Mouse (Mus musculus) thymus, adult 2 months (tissue): ENCODE results near the gene Numa1. TPM values are rescaled to one million over a fixed set of nuclear protein-coding genes. Genes with fewer than 3 reads are reported as not detected.
"Not testable (repeated sequence)": the region's sequence is repeated elsewhere in the genome, so short reads cannot be mapped to it uniquely, and the experiment has no call there.

Experiments
- DNase-seq: peaks from one replicate; pipeline ENCODE4 v3.0.0; 2021
- H3K27ac ChIP-seq: fragments of 200-500 bp; 2 replicates; pipeline ENCODE4 v1.5.1; 2012; ENCODE audit warnings: low read length, control low read depth; ENCODE audit not compliant: control insufficient read depth, insufficient read depth
- H3K27me3 ChIP-seq: fragments of 200-500 bp; 2 replicates; pipeline ENCODE4 v1.6.1; 2012; ENCODE audit warnings: mild to moderate bottlenecking, low read length, moderate library complexity, mixed read lengths; ENCODE audit not compliant: control insufficient read depth, insufficient read depth
- H3K36me3 ChIP-seq: fragments of 200-500 bp; 2 replicates; pipeline ENCODE4 v1.6.1; 2012; ENCODE audit warnings: mild to moderate bottlenecking, low read length, moderate library complexity; ENCODE audit not compliant: control insufficient read depth, insufficient read depth
- H3K4me1 ChIP-seq: fragments of 200-500 bp; replicated peaks from 2 replicates; pipeline ENCODE4 v1.6.1; 2012; ENCODE audit warnings: low read length; ENCODE audit not compliant: control insufficient read depth, insufficient read depth
- H3K4me3 ChIP-seq: fragments of 200-500 bp; 2 replicates; pipeline ENCODE4 v1.5.1; 2012; ENCODE audit warnings: mild to moderate bottlenecking, low read length, control low read depth, moderate library complexity; ENCODE audit not compliant: control insufficient read depth, insufficient read depth
- CTCF ChIP-seq: fragments of 200-500 bp; IDR thresholded peaks from 2 replicates; pipeline ENCODE4 v1.5.1; 2012; ENCODE audit warnings: mild to moderate bottlenecking, control low read depth, low read length, moderate library complexity, borderline replicate concordance; ENCODE audit not compliant: control insufficient read depth, poor library complexity, insufficient read depth; ENCODE audit errors: extremely low read depth
- POLR2A ChIP-seq: fragments of 200-500 bp; IDR thresholded peaks from 2 replicates; pipeline ENCODE4 v1.6.1; 2012; ENCODE audit warnings: mild to moderate bottlenecking, low read length, control low read depth, moderate library complexity; ENCODE audit not compliant: control insufficient read depth, poor library complexity, insufficient read depth; ENCODE audit errors: extremely low read depth
- WGBS: fragments of 180-500 bp; shearing (Covaris S2); methylation state at CpG from one replicate; pipeline ENCODE4 v1.1.7; 2018; 5-methylcytosine and 5-hydroxymethylcytosine counted together
- polyA plus RNA-seq: library from polyadenylated mRNA; depleted of rRNA; stranded (reverse); fragments of >200 nt; gene quantifications from 2 replicates; pipeline ENCODE4 v1.2.3, GENCODE M21; 2012; rRNA removed

The Numa1 gene
- polyA plus RNA-seq, 1 experiment: 166 TPM

DNA sequence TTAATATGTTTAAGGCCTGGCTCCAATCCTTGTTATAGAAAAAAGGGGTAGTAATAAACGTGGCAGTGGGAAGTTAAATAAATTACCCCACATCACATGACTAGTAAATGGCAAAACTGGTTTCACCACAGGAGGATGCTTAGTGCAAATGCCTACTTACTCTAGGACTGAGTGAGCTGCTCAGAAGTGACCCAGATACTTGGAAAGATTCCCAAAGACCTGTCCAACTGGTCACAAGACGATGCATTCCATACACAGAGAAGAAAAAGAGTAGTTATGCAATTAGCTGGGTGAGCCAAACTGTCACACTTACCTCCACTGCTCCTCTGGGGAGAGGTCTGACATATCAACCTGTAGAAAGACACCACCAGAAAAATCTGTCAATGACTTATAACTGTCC is 108.4 kb downstream of the Numa1 start:
- Histone ChIP-seq H3K36me3 (peaks cover 18% of the 10 kb centered on the region), H3K4me3 (no peak overlapping the region), H3K4me1 (no peaks in the 10 kb centered on the region; the same call in 1 of the 2 replicates), H3K27ac (no peak overlapping the region), H3K27me3 (no peaks in the 10 kb centered on the region)
- TF ChIP-seq CTCF: no peak
- no peak for TF ChIP-seq POLR2A
- WGBS: 72% methylated on average over 2 of the region's 2 CpGs
- no peak for DNase-seq

DNA sequence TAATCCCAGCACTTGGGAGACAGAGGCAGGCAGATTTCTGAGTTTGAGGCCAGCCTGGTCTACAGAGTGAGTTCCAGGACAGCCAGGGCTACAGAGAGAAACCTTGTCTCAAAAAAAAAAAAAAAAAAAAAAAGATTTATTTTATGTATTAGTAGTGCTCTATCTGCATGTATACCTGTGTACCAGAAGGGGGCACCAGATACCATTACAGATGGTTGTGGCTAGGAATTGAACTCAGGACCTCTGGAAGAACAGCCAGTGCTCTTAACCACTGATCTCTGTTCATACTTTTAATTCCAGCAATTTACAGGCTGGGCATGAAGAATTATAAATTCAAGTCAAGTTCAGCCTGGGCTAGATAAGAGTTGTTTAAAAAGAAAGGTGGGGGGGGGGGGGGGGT is 114.6 kb downstream of the Numa1 start:
- not testable (repeated sequence) for H3K36me3 ChIP-seq, H3K27ac ChIP-seq, H3K4me3 ChIP-seq, H3K27me3 ChIP-seq, DNase-seq, H3K4me1 ChIP-seq

DNA sequence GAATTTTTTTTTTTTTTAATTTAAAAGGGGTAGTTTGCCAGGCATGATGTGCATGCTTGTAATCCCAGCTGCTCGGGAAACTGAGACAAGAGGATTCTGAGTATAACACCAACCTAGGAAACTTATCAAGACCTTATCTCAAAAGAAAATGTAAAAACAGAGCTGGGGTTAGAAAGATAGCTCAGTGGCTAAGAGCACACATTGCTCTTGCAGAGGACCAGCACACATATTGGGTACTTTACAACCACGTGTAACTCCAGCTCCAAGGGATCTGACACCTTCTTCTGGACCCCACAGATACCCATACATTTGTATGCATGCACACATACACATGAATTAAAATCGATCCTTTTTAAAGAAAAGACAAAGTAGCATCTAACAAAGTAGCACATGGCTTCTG is 127.4 kb downstream of the Numa1 start:
- no peak overlapping the region for H3K27ac ChIP-seq
- 93% methylated on average over 3 of the region's 3 CpGs for WGBS
- H3K4me1 ChIP-seq: peaks cover 4% of the 10 kb centered on the region
- H3K27me3 ChIP-seq: no peaks in the 10 kb centered on the region
- H3K4me3 ChIP-seq: no peak overlapping the region
- H3K36me3 ChIP-seq: peaks cover 4% of the 10 kb centered on the region; the same call in 1 of the 2 replicates
- TF ChIP-seq POLR2A: no peak
- TF ChIP-seq CTCF: no peak
- DNase-seq: no peak

DNA sequence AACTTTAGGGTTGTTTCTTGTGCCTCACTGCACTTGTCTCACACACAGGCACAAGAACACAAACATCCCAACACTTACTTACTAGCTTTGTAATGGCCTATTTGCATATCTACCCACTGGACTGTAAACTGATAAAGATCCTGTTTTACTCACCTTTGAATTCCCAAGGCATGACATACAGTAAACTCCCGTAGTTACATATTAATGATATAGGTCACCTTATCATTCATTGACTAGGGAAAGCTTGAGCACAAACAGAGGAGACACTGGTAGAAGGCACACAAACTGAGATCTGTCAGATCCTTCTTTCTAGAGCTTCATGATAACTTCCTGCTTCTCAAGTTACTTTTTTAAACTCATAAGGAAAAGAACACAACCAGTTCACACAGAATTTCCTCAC is 128.3 kb downstream of the Numa1 start:
- Histone ChIP-seq H3K27me3 (no peaks in the 10 kb centered on the region), H3K27ac (no peak overlapping the region), H3K4me3 (no peak overlapping the region), H3K36me3 (0 out of 2 replicates have a peak, but pooled peaks cover 4% of the 10 kb centered on the region), H3K4me1 (peaks cover 4% of the 10 kb centered on the region)
- TF ChIP-seq POLR2A (no peak), CTCF (no peak)
- WGBS: 96% methylated on average over 1 of the region's 1 CpGs
- DNase-seq: no peak

DNA sequence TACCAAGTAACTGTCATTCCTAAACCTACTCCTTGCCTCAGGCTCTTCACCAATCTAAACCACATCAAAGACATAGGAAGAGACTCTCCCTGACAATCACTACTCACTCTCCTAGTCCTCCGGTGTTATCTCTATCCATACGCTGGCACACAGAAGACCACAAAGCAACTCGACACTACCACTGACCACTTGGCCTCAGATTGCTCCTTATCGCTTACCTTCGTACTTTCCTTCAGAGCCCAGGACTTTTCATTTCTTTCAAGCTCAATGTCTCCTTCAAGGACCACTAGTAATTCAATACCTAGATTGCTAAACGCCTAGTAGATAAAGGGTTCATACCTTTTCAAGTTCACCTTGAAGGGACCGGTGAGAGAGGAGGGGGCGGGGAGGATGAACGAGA is 130.0 kb downstream of the Numa1 start:
- Histone ChIP-seq H3K27ac (no peak overlapping the region), H3K27me3 (no peaks in the 10 kb centered on the region), H3K36me3 (no peaks in the 10 kb centered on the region), H3K4me1 (peaks cover 4% of the 10 kb centered on the region), H3K4me3 (no peak overlapping the region)
- no peak for DNase-seq
- 68% methylated on average over 9 of the region's 9 CpGs for WGBS
- TF ChIP-seq CTCF (no peak), POLR2A (no peak)

Other genes with a start within 250 kb of the Numa1 start
- 0.14 TPM in 1 of 2 replicates, not detected in the other for gene Phox2a, start 115.8 kb upstream of the Numa1 start, polyA plus RNA-seq
- 30.4 and 30.6 TPM in 2 replicates for gene Inppl1, start 95.9 kb upstream of the Numa1 start, polyA plus RNA-seq
- 6.4 and 9.3 TPM in 2 replicates for gene Folr2, start 76.9 kb upstream of the Numa1 start, polyA plus RNA-seq
- 77.1 and 103 TPM in 2 replicates for gene Anapc15, start 70.4 kb upstream of the Numa1 start, polyA plus RNA-seq
- 0.70 and 0.86 TPM in 2 replicates for gene Folr1, start 63.3 kb upstream of the Numa1 start, polyA plus RNA-seq
- gene Lamtor1, start 28.2 kb upstream of the Numa1 start, polyA plus RNA-seq: 235 and 239 TPM in 2 replicates
- 0.08 and 0.20 TPM in 2 replicates for gene Tomt, start 27.8 kb upstream of the Numa1 start, polyA plus RNA-seq
- 4.0 and 6.2 TPM in 2 replicates for gene Lrrc51, start 216 bp upstream of the Numa1 start, polyA plus RNA-seq
- gene Il18bp, start 84.6 kb downstream of the Numa1 start, polyA plus RNA-seq: 57.9 and 80.7 TPM in 2 replicates
- gene Rnf121, start 131.4 kb downstream of the Numa1 start, polyA plus RNA-seq: 41.0 and 42.1 TPM in 2 replicates
- 47.7 and 54.3 TPM in 2 replicates for gene Xndc1, start 131.4 kb downstream of the Numa1 start, polyA plus RNA-seq
- 11.9 and 12.1 TPM in 2 replicates for gene Xntrpc, start 131.6 kb downstream of the Numa1 start, polyA plus RNA-seq
- gene Trpc2, start 149.0 kb downstream of the Numa1 start, polyA plus RNA-seq: 0.61 and 0.92 TPM in 2 replicates
- gene Art1, start 167.6 kb downstream of the Numa1 start, polyA plus RNA-seq: 15.7 and 23.7 TPM in 2 replicates
- gene Art5, start 175.4 kb downstream of the Numa1 start, polyA plus RNA-seq: 2.4 and 3.7 TPM in 2 replicates
- gene Chrna10, start 182.7 kb downstream of the Numa1 start, polyA plus RNA-seq: 1.7 and 1.8 TPM in 2 replicates